Mouse (Mus musculus) spleen, adult 12 weeks (tissue): Measurements from ENCODE around the gene Prdm8.

Experiments
- DNase-seq: peaks from one replicate; pipeline ENCODE4 v3.0.0; 2022; ENCODE audit warnings: low spot score

Prdm8 gene

GRCm38 (mm10) chr5:98167180-98167824, at the start of gene Prdm8:
TSS of gene Prdm8 (plus strand) at chr5:98167198.
- no peak for DNase-seq

- no peak for DNase-seq
Observed at GRCm38 (mm10) chr5:98127074-98127473, 39.9 kb upstream of the Prdm8 start.

GRCm38 (mm10) chr5:98138545-98139296, 28.3 kb upstream of the Prdm8 start:
- DNase-seq, result no peak

- DNase-seq, result no peak
Observed at GRCm38 (mm10) chr5:98139297-98139660, 27.7 kb upstream of the Prdm8 start.

GRCm38 (mm10) chr5:98146895-98147294, 20.1 kb upstream of the Prdm8 start:
- no peak for DNase-seq

GRCm38 (mm10) chr5:98166116-98166515, 882 bp upstream of the Prdm8 start:
- no peak for DNase-seq

- DNase-seq, result no peak
Observed at GRCm38 (mm10) chr5:98168356-98169285, 1.6 kb downstream of the Prdm8 start.

- no peak for DNase-seq
Observed at GRCm38 (mm10) chr5:98169376-98170351, 2.7 kb downstream of the Prdm8 start.

GRCm38 (mm10) chr5:98171651-98172230, 4.7 kb downstream of the Prdm8 start:
- no peak for DNase-seq

GRCm38 (mm10) chr5:98172502-98173181, 5.6 kb downstream of the Prdm8 start:
- no peak for DNase-seq

- DNase-seq, result no peak
Observed at GRCm38 (mm10) chr5:98173694-98174093, 6.7 kb downstream of the Prdm8 start.

- DNase-seq, result no peak
Observed at GRCm38 (mm10) chr5:98179606-98180005, 12.6 kb downstream of the Prdm8 start.

GRCm38 (mm10) chr5:98180461-98180887, 13.5 kb downstream of the Prdm8 start:
- no peak for DNase-seq

- DNase-seq, result no peak
Observed at GRCm38 (mm10) chr5:98180888-98181635, 14.1 kb downstream of the Prdm8 start.

GRCm38 (mm10) chr5:98181686-98182602, 14.9 kb downstream of the Prdm8 start:
- DNase-seq, result no peak

GRCm38 (mm10) chr5:98182603-98182920, 15.6 kb downstream of the Prdm8 start:
- no peak for DNase-seq

- DNase-seq, result no peak
Observed at GRCm38 (mm10) chr5:98183031-98183595, 16.1 kb downstream of the Prdm8 start.

GRCm38 (mm10) chr5:98184281-98184910, 17.4 kb downstream of the Prdm8 start:
- no peak for DNase-seq
